Mouse (Mus musculus) cerebellum, adult 2 months (tissue): ENCODE results near the gene Cadps.

Source experiments
- CTCF ChIP-seq: fragments of 200-500 bp; IDR thresholded peaks from 2 replicates; pipeline ENCODE4 v1.5.1; 2011; ENCODE audit warnings: low read depth, mild to moderate bottlenecking, control low read depth, low read length, moderate library complexity, borderline replicate concordance; ENCODE audit not compliant: insufficient read depth
- POLR2A ChIP-seq: fragments of 200-500 bp; IDR thresholded peaks from 2 replicates; pipeline ENCODE4 v1.6.1; 2011; ENCODE audit warnings: low read length, control low read depth, borderline replicate concordance; ENCODE audit not compliant: insufficient read depth

GRCm38 (mm10) chr14:12334925-12335324, 488.0 kb downstream of the Cadps start:
- TF ChIP-seq POLR2A, result no peak
- TF ChIP-seq CTCF, result no peak
